ENCODE assay signal across 22 mouse cellular contexts in the genomic region with DNA sequence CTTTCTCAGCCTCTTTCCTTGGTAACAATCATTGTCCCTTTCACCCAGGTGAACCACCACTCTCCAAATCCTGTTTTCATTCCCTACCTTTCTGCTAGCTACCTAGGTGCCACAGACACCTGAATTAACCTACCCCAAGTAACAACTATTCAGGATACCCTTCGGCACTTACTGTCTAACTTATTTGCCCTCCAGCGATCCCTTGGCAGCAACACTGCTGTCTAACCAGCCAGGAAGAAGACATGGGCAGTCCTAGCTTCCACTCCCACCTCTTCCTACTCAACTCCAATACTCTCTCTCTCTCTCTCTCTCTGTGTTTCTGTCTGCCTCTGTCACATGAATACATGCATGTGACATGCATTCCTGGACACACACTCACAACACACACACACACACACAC. TPM values are rescaled to one million over a fixed set of nuclear protein-coding genes. Genes with fewer than 3 reads are reported as not detected.
DNase-seq lines count a peak whose midpoint lies in the region; ATAC-seq and TF ChIP-seq lines count a peak whose summit lies in the region.
"Had no signal": no experiment of that assay in that cellular context is flagged by ENCODE, and none has a peak within 500 bp of the region (broad histone marks: within the 10 kb centered on the region; RNA-seq: fewer than 3 reads in every experiment).

No protein-coding gene starts in this region.

- no peak overlapping the region for H3K4me3 ChIP-seq in kidney, adult 2 months (ENCODE audit: insufficient read depth, low read depth, low read length)
- H3K4me3 ChIP-seq in midbrain, embryonic 11.5 days (ENCODE audit: low read depth, low read length) = no peak overlapping the region
- H3K4me3 ChIP-seq in midbrain, postnatal 0 days (ENCODE audit: low read depth, low read length) = no peak overlapping the region

- no peak for TF ChIP-seq CTCF in kidney, adult 2 months (conservative IDR thresholded peaks at IDR 0.05; ENCODE audit: insufficient read depth, insufficient read length, low read depth, low read length)
- no peak for TF ChIP-seq CTCF in midbrain, postnatal 0 days (IDR thresholded peaks at IDR 0.05)

- no peak overlapping the region for H3K9ac ChIP-seq in midbrain, embryonic 11.5 days (ENCODE audit: low read length)
- no peak overlapping the region for H3K9ac ChIP-seq in midbrain, postnatal 0 days (replicated peaks; ENCODE audit: low read length, poor library complexity, severe bottlenecking)

- TF ChIP-seq POLR2A in kidney, adult 2 months (IDR thresholded peaks at IDR 0.05; ENCODE audit: low read depth, low read length) = no peak

- ATAC-seq in midbrain, embryonic 11.5 days (ENCODE audit: low FRiP score) = no peak
- ATAC-seq in midbrain, postnatal 0 days (ENCODE audit: low FRiP score) = no peak
- ATAC-seq: activated CD4-positive, CD25-positive, alpha-beta regulatory T cell, adult 4 months; CD4-positive, CD25-positive, alpha-beta regulatory T cell, adult 4 months; Patski had no signal

- H3K36me3 ChIP-seq in kidney, adult 2 months (ENCODE audit: control insufficient read depth, insufficient read depth, low read length) = no peaks in the 10 kb centered on the region
- no peaks in the 10 kb centered on the region for H3K36me3 ChIP-seq in midbrain, embryonic 11.5 days (ENCODE audit: control insufficient read depth, insufficient read depth, low read length)
- H3K36me3 ChIP-seq in midbrain, postnatal 0 days (ENCODE audit: insufficient read depth, low read length) = no peaks in the 10 kb centered on the region

- 42% methylated on average over 2 of the region's 2 CpGs for WGBS in kidney, adult 2 months
- 88% methylated on average over 2 of the region's 2 CpGs for WGBS in midbrain, embryonic 11.5 days
- WGBS in midbrain, postnatal 0 days = 93% methylated on average over 2 of the region's 2 CpGs

- peak; percentile 81 for DNase-seq in heart, adult 11 months
- no peak for DNase-seq in heart, adult 8-10 months (ENCODE audit: low spot score)
- DNase-seq in kidney, adult 2 months = peak; percentile 56
- DNase-seq in kidney, adult 8-10 months = no peak
- peak; percentile 57 for DNase-seq in kidney, adult 9 months
- no peak for DNase-seq in kidney, postnatal 10 days
- DNase-seq in midbrain, embryonic 11.5 days (ENCODE audit: low spot score, missing footprints) = peak; percentile 35
- DNase-seq in midbrain, postnatal 0 days (ENCODE audit: low spot score) = no peak
- DNase-seq: adrenal gland, adult 2 months; adrenal gland, adult 8-10 months; adrenal gland, postnatal 10 days; adrenal gland, postnatal 14 days; adrenal gland, postnatal 25 days; adrenal gland, postnatal 36 days; B cell, adult 2 months; cerebellum, adult 11 months; cerebellum, adult 11-12 months had no signal

- H3K4me2 ChIP-seq in midbrain, embryonic 11.5 days = no peak overlapping the region
- H3K4me2 ChIP-seq in midbrain, postnatal 0 days (ENCODE audit: low read depth, low read length, poor library complexity, severe bottlenecking) = no peak overlapping the region

- no peaks in the 10 kb centered on the region for H3K27me3 ChIP-seq in kidney, adult 2 months (replicated peaks; ENCODE audit: control insufficient read depth, insufficient read depth, low read length)
- no peaks in the 10 kb centered on the region for H3K27me3 ChIP-seq in midbrain, embryonic 11.5 days (ENCODE audit: control insufficient read depth, insufficient read depth, low read length)
- no peaks in the 10 kb centered on the region for H3K27me3 ChIP-seq in midbrain, postnatal 0 days (ENCODE audit: insufficient read depth, low read length)
- H3K27me3 ChIP-seq: CH12.LX, Patski had no signal

- peaks cover 33% of the 10 kb centered on the region for H3K4me1 ChIP-seq in kidney, adult 2 months (ENCODE audit: control insufficient read depth, insufficient read depth, low read length)
- no peaks in the 10 kb centered on the region for H3K4me1 ChIP-seq in midbrain, embryonic 11.5 days (ENCODE audit: control insufficient read depth, insufficient read depth, low read length)
- no peaks in the 10 kb centered on the region for H3K4me1 ChIP-seq in midbrain, postnatal 0 days (ENCODE audit: insufficient read depth, low read length)

- no peaks in the 10 kb centered on the region for H3K9me3 ChIP-seq in midbrain, embryonic 11.5 days (ENCODE audit: control insufficient read depth, low read length)
- no peaks in the 10 kb centered on the region for H3K9me3 ChIP-seq in midbrain, postnatal 0 days (ENCODE audit: low read length)
- H3K9me3 ChIP-seq: G1E had no signal

- H3K27ac ChIP-seq in kidney, adult 2 months (ENCODE audit: insufficient read depth, low read depth, low read length) = no peak overlapping the region
- no peak overlapping the region for H3K27ac ChIP-seq in midbrain, embryonic 11.5 days (ENCODE audit: low read depth, low read length)
- no peak overlapping the region for H3K27ac ChIP-seq in midbrain, postnatal 0 days (ENCODE audit: low read depth, low read length)

RNA-seq across cellular contexts. Expression of gene B4galt1, which starts 27.0 kb away (rescaled TPM):
- total RNA-seq in heart, adult 8-10 months (2022) = 10 to 100 TPM; 53.9 to 60.3 (median 57.4) TPM
- 20.1 and 22.2 TPM in 2 replicates for polyA plus RNA-seq in kidney, adult 2 months (2012; rRNA removed)
- 13.8 and 14.9 TPM in 2 replicates for polyA plus RNA-seq in midbrain, embryonic 11.5 days (2014; fragmentation: Nextera tagmentation; extraction: Ambion mirVana)
- total RNA-seq in midbrain, postnatal 0 days (2014; rRNA removed) = 10.0 and 11.0 TPM in 2 replicates
- polyA plus RNA-seq in midbrain, postnatal 0 days (2015; fragmentation: Nextera tagmentation; extraction: Ambion mirVana) = 5.7 and 5.8 TPM in 2 replicates

Comparison
In these comparisons a context has a peak if more than half of its experiments do, and no peak if none do; other contexts are left out.
1. DNase-seq: peak in heart, adult 11 months (single experiment), kidney, adult 2 months (single experiment), kidney, adult 9 months (single experiment) and midbrain, embryonic 11.5 days (single experiment); none in heart, adult 8-10 months (single experiment), kidney, adult 8-10 months (0 of 2), kidney, postnatal 10 days (single experiment) and midbrain, postnatal 0 days (single experiment).